Mouse (Mus musculus): Measurements from ENCODE around the gene Dock8. TPM values are rescaled to one million over a fixed set of nuclear protein-coding genes. Genes with fewer than 3 reads are reported as not detected.

The Dock8 gene
- polyA plus RNA-seq, 1 experiment from 2014 or later = 2.8 TPM

GRCm38 (mm10) chr19:25249230-25249629, 249.9 kb downstream of the Dock8 start:
- no peak overlapping the region for H3K4me3 ChIP-seq (ENCODE audit: low read depth, low read length)
- H3K27ac ChIP-seq (ENCODE audit: low read depth, low read length) = no peak overlapping the region

GRCm38 (mm10) chr19:25251610-25252140, 252.3 kb downstream of the Dock8 start:
- Histone ChIP-seq H3K9ac (replicated peaks; ENCODE audit: low read depth, low read length) (no peak overlapping the region), H3K27me3 (ENCODE audit: control insufficient read depth, insufficient read depth, low read length) (no peaks in the 10 kb centered on the region), H3K4me2 (ENCODE audit: low read depth, low read length) (no peak overlapping the region), H3K36me3 (ENCODE audit: control insufficient read depth, insufficient read depth, low read length) (no peaks in the 10 kb centered on the region), H3K4me1 (ENCODE audit: control insufficient read depth, insufficient read depth, low read length) (no peaks in the 10 kb centered on the region), H3K27ac (ENCODE audit: low read depth, low read length) (no peak overlapping the region), H3K4me3 (ENCODE audit: low read depth, low read length) (no peak overlapping the region), H3K9me3 (ENCODE audit: control insufficient read depth, low read length) (no peaks in the 10 kb centered on the region)
- ATAC-seq (ENCODE audit: low read depth) = no peak
- 79% methylated on average over 3 of the region's 3 CpGs for WGBS

More at GRCm38 (mm10) chr19:25249230-25249629, 249.9 kb downstream of the Dock8 start:
- Histone ChIP-seq H3K9ac (replicated peaks; ENCODE audit: low read depth, low read length) (no peak overlapping the region), H3K36me3 (ENCODE audit: control insufficient read depth, insufficient read depth, low read length) (no peaks in the 10 kb centered on the region), H3K4me1 (ENCODE audit: control insufficient read depth, insufficient read depth, low read length) (no peaks in the 10 kb centered on the region), H3K27me3 (ENCODE audit: control insufficient read depth, insufficient read depth, low read length) (no peaks in the 10 kb centered on the region), H3K4me2 (ENCODE audit: low read depth, low read length) (no peak overlapping the region), H3K9me3 (ENCODE audit: control insufficient read depth, low read length) (no peaks in the 10 kb centered on the region)
- ATAC-seq (ENCODE audit: low read depth) = no peak
- WGBS = 13% methylated on average over 13 of the region's 13 CpGs

Other genes with a start within 250 kb of the Dock8 start
- 2.0 and 3.4 TPM in 2 replicates for gene Pgm5, start 137.7 kb upstream of the Dock8 start, polyA plus RNA-seq (2014; fragmentation: Nextera tagmentation; extraction: Ambion mirVana)
- 286 and 321 TPM in 2 replicates for gene Gm10053, start 123.8 kb upstream of the Dock8 start, polyA plus RNA-seq (2014; fragmentation: Nextera tagmentation; extraction: Ambion mirVana)
- gene Foxd4, start 98.3 kb upstream of the Dock8 start, polyA plus RNA-seq (2014; fragmentation: Nextera tagmentation; extraction: Ambion mirVana) = not detected in 2 replicates
- gene Cbwd1, start 37.9 kb upstream of the Dock8 start, polyA plus RNA-seq (2014; fragmentation: Nextera tagmentation; extraction: Ambion mirVana) = 15.2 and 15.3 TPM in 2 replicates
- gene Kank1, start 237.4 kb downstream of the Dock8 start, polyA plus RNA-seq (2014; fragmentation: Nextera tagmentation; extraction: Ambion mirVana) = 15.1 and 15.7 TPM in 2 replicates

All from neural tube, embryonic 14.5 days (tissue).